Mouse (Mus musculus) liver, postnatal 0 days (tissue): ENCODE measurements around the gene Dis3.

ENCODE experiments used
- CTCF ChIP-seq: sonication (generic); IDR thresholded peaks from 2 replicates; pipeline ENCODE4 v1.5.1; 2016; ENCODE audit warnings: antibody characterized with exemption, low read depth
- EP300 ChIP-seq: IDR thresholded peaks from 2 replicates; pipeline ENCODE4 v1.6.1; 2016; ENCODE audit warnings: antibody characterized with exemption, low read depth, mild to moderate bottlenecking

DNA sequence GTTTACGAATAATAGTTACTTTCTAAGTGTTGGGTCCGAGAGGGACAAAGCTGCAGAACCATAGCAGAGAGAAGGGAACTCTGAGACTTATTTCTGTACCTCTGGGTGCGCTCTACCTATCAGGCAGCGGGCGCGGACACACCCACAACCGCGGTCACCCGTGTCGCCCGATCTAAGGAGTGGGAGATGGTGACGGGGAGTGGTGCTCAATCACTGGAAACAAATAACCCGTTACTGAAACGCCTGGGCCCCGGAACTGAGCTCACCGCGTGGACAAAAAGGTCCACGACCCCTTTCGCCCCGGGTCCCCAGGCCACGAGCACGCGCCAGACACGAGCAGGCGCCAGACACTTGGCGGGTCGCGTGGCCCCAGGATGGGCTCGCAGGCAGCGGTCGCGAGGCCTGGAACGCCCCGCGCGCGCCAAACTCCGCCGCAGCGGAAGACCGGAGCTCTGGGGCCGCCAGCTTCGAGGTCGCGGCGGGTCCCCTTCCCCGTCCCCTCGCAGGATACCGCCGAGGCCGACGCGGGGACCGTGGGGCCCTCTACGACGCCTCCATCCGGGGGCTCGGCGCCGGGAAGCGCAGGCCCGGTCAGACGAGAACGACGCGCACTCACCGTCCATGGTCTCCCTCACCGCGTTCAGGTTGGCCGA, 54.1 kb downstream of the Dis3 start:
- TF ChIP-seq EP300: no peak
- no peak for TF ChIP-seq CTCF
